Mouse (Mus musculus) thymus, adult 2 months (tissue): Measurements from ENCODE around the gene Gm11127. TPM values are rescaled to one million over a fixed set of nuclear protein-coding genes. Genes with fewer than 3 reads are reported as not detected.
"Not testable (repeated sequence)": the region's sequence is repeated elsewhere in the genome, so short reads cannot be mapped to it uniquely, and the experiment has no call there.

ENCODE experiments used
- DNase-seq: peaks from one replicate; pipeline ENCODE4 v3.0.0; 2021
- H3K27ac ChIP-seq: fragments of 200-500 bp; 2 replicates; pipeline ENCODE4 v1.5.1; 2012; ENCODE audit warnings: low read length, control low read depth; ENCODE audit not compliant: control insufficient read depth, insufficient read depth
- H3K27me3 ChIP-seq: fragments of 200-500 bp; 2 replicates; pipeline ENCODE4 v1.6.1; 2012; ENCODE audit warnings: mild to moderate bottlenecking, low read length, moderate library complexity, mixed read lengths; ENCODE audit not compliant: control insufficient read depth, insufficient read depth
- H3K36me3 ChIP-seq: fragments of 200-500 bp; 2 replicates; pipeline ENCODE4 v1.6.1; 2012; ENCODE audit warnings: mild to moderate bottlenecking, low read length, moderate library complexity; ENCODE audit not compliant: control insufficient read depth, insufficient read depth
- H3K4me1 ChIP-seq: fragments of 200-500 bp; replicated peaks from 2 replicates; pipeline ENCODE4 v1.6.1; 2012; ENCODE audit warnings: low read length; ENCODE audit not compliant: control insufficient read depth, insufficient read depth
- H3K4me3 ChIP-seq: fragments of 200-500 bp; 2 replicates; pipeline ENCODE4 v1.5.1; 2012; ENCODE audit warnings: mild to moderate bottlenecking, low read length, control low read depth, moderate library complexity; ENCODE audit not compliant: control insufficient read depth, insufficient read depth
- CTCF ChIP-seq: fragments of 200-500 bp; IDR thresholded peaks from 2 replicates; pipeline ENCODE4 v1.5.1; 2012; ENCODE audit warnings: mild to moderate bottlenecking, control low read depth, low read length, moderate library complexity, borderline replicate concordance; ENCODE audit not compliant: control insufficient read depth, poor library complexity, insufficient read depth; ENCODE audit errors: extremely low read depth
- POLR2A ChIP-seq: fragments of 200-500 bp; IDR thresholded peaks from 2 replicates; pipeline ENCODE4 v1.6.1; 2012; ENCODE audit warnings: mild to moderate bottlenecking, low read length, control low read depth, moderate library complexity; ENCODE audit not compliant: control insufficient read depth, poor library complexity, insufficient read depth; ENCODE audit errors: extremely low read depth
- WGBS: fragments of 180-500 bp; shearing (Covaris S2); methylation state at CpG from one replicate; pipeline ENCODE4 v1.1.7; 2018; 5-methylcytosine and 5-hydroxymethylcytosine counted together
- polyA plus RNA-seq: library from polyadenylated mRNA; depleted of rRNA; stranded (reverse); fragments of >200 nt; gene quantifications from 2 replicates; pipeline ENCODE4 v1.2.3, GENCODE M21; 2012

The Gm11127 gene
- polyA plus RNA-seq, 1 experiment: 0.39 TPM

DNA sequence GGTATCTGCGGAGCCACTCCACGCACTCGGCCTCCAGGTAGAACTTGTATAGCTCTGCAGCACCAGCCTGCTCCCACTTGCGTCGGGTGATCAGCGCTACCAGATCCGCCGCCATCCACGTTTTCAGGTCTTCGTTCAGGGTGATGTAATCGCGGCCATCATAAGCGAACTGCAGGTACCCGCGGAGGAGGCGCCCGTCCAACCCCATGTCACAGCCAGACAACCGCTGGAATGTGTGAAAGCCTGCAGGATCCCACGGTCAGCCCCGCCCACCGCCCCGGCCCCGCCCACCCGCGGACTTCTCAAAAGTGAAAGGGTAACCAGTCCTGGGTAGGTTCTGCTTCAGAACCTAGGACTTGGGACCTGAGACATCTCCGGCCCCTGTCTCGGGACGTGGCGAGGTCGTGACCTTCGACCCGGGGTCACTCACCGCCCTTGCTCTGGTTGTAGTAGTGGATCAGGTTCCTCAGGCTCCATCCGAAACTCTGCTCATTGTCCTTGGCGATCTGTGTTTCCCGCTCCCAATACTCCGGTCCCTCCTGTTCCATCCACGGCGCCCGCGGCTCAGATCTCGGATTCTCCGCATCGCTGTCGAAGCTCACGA lies 25.2 kb upstream of the Gm11127 start:
- Histone ChIP-seq H3K4me3 (peak overlapping the region; percentile 57), H3K4me1 (peaks cover 14% of the 10 kb centered on the region), H3K36me3 (no peaks in the 10 kb centered on the region), H3K27me3 (no peaks in the 10 kb centered on the region; the same call in 1 of the 2 replicates), H3K27ac (no peak overlapping the region)
- under 1% methylated on average over 46 of the region's 46 CpGs for WGBS
- TF ChIP-seq POLR2A (no peak), CTCF (no peak)
- DNase-seq: peak; percentile 28

DNA sequence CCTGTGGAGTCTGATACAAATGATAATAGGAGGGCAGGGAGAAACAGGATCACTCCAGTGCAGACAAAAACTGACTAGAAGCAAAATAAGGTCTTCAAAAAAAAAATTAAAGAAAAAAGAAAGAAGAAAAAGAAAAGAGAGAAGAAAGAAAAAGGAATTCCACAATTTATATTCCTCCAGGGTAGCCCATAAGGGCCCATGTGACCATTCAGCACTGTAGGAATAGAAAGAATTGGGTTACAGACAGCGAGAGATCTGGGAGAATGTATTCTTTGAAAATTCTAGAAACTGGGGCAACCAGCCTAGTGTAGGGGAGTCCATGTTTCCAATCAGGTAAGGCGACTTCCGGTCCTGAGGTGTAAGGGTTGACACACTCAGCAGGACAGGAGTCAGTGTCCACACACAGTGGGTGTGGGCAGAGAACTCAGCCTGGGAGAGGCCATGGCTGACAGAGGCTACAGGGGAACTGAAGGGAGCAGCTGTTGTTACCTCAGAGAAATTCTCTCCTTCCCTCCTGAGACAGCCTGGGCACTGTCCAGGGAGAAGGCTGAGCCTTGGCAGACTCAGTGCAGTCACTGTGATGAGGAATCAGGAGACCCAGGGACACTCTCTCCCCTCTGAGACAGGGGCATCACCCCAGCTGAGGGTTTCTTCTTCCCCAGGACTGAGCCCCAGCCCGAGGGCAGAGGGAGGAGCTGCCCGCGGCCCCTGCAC lies 24.5 kb upstream of the Gm11127 start:
- Histone ChIP-seq H3K4me3 (peak overlapping the region; percentile 57), H3K4me1 (peaks cover 14% of the 10 kb centered on the region)
- H3K36me3 ChIP-seq, DNase-seq, H3K27ac ChIP-seq, H3K27me3 ChIP-seq: not testable (repeated sequence)
- WGBS: 35% methylated on average over 6 of the region's 6 CpGs

DNA sequence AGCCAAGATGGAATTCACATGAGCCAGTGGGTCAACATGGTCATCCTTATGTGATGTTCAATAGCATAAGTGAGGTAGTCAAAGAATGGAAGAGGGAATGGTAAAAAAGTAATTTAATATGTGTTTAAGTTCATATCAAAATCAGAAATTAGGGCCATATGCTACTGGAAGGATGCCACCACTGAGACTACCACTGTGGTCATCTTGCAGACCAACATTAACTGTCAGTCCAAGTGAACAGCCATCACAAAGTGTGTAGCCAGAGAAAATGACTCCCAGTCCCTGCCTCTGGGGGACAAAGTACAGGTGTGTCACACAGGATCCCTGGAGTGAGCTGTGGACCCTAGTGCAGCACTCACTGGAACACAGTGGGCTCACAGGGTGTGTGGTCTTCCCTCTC lies 23.7 kb upstream of the Gm11127 start:
- not testable (repeated sequence) for H3K4me3 ChIP-seq, H3K36me3 ChIP-seq, H3K27me3 ChIP-seq, H3K27ac ChIP-seq, DNase-seq
- H3K4me1 ChIP-seq: peaks cover 14% of the 10 kb centered on the region

DNA sequence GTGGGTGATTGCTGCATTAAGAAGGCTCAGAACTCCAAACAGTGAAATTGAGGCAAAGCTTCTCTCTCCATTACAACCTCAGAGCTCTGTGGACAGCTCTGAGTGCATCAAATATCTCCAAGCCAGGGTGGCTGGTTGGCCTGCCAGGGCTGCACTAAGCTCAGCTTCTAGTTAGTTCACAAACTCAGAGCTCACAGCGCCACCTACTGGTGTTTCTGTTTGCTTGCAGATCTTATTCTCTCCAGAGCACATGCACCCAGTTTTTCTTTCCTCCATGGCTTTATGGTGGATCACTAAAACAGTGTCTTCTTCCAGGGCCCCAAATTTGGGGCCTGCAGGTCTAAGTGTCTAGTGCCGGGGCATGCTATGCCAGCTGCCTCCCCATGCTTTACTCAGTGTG lies 2.7 kb upstream of the Gm11127 start:
- Histone ChIP-seq H3K27ac (no peak overlapping the region), H3K27me3 (no peaks in the 10 kb centered on the region), H3K36me3 (no peaks in the 10 kb centered on the region), H3K4me1 (peaks cover 4% of the 10 kb centered on the region; the same call in 1 of the 2 replicates), H3K4me3 (no peak overlapping the region)
- DNase-seq: peak; percentile 95
- no peak for TF ChIP-seq POLR2A
- no peak for TF ChIP-seq CTCF
- WGBS: 33% methylated on average over 2 of the region's 2 CpGs

DNA sequence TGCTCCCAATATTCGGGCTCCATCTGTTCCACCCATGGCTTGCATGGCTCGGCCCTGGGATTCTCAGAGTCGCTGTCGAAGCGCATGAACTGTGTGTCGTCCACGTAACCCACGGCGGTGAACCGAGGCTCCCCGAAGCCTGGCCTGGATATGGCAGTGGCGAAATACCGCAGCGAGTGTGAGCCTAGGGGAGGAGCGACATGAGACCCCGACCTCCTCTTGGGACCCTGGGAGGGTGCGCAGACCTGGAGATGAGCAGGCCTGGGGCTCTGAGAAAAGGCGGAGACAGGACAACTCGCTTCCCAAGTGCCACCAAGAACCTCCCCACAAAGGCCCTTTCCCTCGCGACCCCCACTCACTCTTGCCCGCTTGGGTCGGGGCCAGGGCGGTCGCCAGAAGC lies 244 bp downstream of the Gm11127 start:
- not testable (repeated sequence) for H3K4me1 ChIP-seq, DNase-seq, H3K27ac ChIP-seq, H3K27me3 ChIP-seq, H3K36me3 ChIP-seq, H3K4me3 ChIP-seq
- WGBS: 94% methylated on average over 25 of the region's 25 CpGs

- H3K4me1 ChIP-seq: peaks cover 22% of the 10 kb centered on the region
- no peaks in the 10 kb centered on the region for H3K27me3 ChIP-seq
- DNase-seq: no peak
- peak overlapping the region; percentile 95 for H3K4me3 ChIP-seq
- 18% methylated on average over 3 of the region's 3 CpGs for WGBS
- no peaks in the 10 kb centered on the region for H3K36me3 ChIP-seq
- peak overlapping the region; percentile 86 for H3K27ac ChIP-seq
- no peak for TF ChIP-seq POLR2A
- TF ChIP-seq CTCF: no peak
These were observed 14.9 kb downstream of the Gm11127 start for GRCm38 (mm10) chr17:36043286-36043685.

- peak; percentile 98 for TF ChIP-seq POLR2A
- peak within 1 kb of the TSS; percentile 95 for H3K4me3 ChIP-seq
- peak; percentile 82 for DNase-seq
- peak within 1 kb of the TSS; percentile 86 for H3K27ac ChIP-seq
- H3K4me1 ChIP-seq: peaks cover 22% of the 10 kb centered on the region
- not testable (repeated sequence) for H3K36me3 ChIP-seq, H3K27me3 ChIP-seq
- under 1% methylated on average over 12 of the region's 12 CpGs for WGBS
These were observed 15.5 kb downstream of the Gm11127 start, which contains the start of the genes H2-T22 and Gm6034 for GRCm38 (mm10) chr17:36042610-36043169. Gene H2-T22, minus strand, starts transcription at chr17:36042747. Gene Gm6034, plus strand, starts transcription at chr17:36042961.
